Mouse (Mus musculus): ENCODE data around the gene Tcf7l2. TPM values are rescaled to one million over a fixed set of nuclear protein-coding genes. Genes with fewer than 3 reads are reported as not detected.

Tcf7l2 gene
- total RNA-seq, 4 experiments from 2014 or later: 5.7 to 10.7 (median 7.7) TPM

- no peak for DNase-seq (ENCODE audit: low spot score in 2 of 2)
Measured at GRCm38 (mm10) chr19:55938254-55939046, 196.8 kb downstream of the Tcf7l2 start.

DNA sequence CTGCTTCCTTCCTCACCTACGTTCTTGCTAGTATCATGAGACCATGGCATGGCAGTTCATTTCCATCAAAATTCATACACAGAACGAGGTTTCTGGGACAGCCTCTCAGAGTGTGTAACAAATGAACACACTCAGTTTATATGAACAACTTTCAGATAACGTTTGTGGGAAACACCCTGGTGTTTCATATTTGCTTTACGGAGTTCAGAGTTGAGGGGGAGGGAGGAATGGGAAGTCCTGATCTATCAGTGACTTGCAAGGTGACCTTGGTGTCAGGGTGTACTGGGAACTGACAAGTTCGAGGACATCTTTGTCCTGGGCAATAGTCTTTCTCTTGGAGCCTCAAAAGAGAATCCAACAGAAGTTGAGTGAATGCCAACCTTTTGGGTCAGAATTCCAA, 197.5 kb downstream of the Tcf7l2 start:
- DNase-seq (ENCODE audit: low spot score in 2 of 2): no peak

GRCm38 (mm10) chr19:55939719-55940118, 198.1 kb downstream of the Tcf7l2 start:
- no peak for DNase-seq (ENCODE audit: low spot score in 2 of 2)

DNA sequence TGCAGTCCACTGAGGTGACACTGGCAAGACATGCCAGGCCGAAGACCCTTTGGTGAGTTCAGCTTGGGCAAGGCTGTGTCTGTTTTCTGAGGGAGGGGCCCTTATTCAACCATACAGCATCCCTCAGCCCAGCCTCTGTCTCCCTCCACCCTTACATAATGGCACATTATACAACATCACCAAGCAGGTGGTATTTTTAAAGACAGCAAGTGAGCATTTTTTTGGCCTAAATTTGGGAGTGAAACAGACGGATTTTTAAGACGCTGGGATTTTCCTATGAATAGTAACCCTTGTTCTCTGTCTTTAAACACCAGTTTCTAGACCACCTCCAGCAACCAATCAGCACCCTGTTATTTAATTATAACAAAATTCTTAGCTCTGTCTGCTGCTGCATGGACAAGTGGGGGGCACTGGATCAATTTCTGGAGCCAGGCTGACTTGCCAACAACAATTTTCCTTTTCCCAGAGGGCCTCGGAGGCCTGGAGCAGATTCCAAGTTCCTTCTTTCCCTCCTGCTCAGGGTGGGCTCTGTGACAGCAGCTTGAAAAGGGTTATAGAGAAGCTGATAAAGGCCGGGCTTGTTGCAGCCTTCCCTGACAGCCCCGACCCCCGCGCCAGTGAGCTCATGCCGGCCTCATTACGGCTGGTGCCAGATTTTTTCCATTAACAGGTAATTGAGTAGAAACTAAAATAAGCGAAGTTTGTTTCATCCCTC, 199.1 kb downstream of the Tcf7l2 start:
- DNase-seq (ENCODE audit: low spot score in 2 of 2): no peak

DNA sequence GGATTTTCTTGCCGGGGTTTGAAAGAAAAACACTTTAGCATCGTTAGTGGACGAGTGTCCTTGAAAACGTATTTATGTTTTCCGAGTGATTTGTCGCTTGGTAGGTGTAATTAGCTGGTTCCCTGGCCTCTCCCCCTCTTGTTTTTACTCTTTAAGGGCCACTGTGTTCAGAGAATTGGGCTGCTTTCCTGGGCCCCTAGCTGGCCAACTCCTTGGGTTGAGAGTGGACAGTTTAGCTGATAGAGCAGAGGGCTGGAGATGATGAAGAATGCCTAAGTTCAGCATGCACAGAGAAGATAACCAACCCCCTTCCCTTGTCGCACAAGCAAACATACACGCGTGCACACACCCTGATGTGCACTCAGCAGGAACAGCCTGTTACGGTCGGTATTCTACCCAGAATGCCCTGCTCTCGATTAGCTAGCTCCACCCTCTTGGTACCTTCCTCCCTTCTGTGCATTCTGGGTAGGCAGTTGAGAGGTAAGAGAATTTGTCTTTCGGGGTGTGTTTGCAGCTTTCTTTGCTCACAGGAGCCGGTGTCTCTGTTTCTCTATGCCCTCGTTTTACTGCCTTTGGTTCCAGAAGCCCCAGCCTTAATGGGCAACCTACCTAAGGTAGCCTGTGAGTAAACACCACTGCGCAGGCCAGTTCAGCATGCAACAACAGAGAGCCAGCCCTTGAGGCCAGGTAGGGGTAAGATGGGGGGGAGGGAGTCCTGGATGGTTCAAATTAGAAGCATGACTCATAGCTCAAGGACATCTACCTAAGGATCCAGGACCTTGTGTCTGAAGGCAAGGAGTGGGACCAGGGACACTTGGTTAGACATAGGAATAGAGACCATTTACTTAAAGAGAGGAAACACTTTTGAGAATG, 199.9 kb downstream of the Tcf7l2 start:
- DNase-seq (ENCODE audit: low spot score in 2 of 2): no peak

GRCm38 (mm10) chr19:55951397-55951796, 209.8 kb downstream of the Tcf7l2 start:
- peak; percentile 22 to 64 for DNase-seq (ENCODE audit: low spot score in 2 of 2)

- peak in 1 of 2 experiments; percentile 23 for DNase-seq (ENCODE audit: low spot score in 2 of 2)
Measured at GRCm38 (mm10) chr19:55953207-55953606, 211.6 kb downstream of the Tcf7l2 start.

GRCm38 (mm10) chr19:55955126-55955525, 213.5 kb downstream of the Tcf7l2 start:
- no peak for DNase-seq (ENCODE audit: low spot score in 2 of 2)

DNA sequence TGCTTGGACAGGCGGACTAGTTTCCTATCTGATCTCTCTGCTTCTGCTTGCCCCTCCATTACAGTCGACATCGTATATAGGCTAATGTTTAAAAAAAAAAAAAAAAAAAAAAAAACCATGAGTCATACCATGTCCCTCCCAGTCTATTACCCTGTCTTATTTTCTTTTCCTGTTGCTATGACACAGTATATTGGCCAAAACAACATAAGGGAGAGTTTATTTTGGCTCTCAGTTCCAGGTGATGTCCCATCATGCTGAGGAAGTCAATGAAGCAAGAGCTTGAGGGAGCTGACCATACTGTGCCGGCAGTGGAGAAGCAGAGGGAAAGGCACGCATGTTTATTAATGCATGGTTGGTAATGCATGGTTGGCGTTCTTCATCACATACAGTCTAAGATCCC, 215.1 kb downstream of the Tcf7l2 start:
- no peak for DNase-seq (ENCODE audit: low spot score in 2 of 2)

- no peak for DNase-seq (ENCODE audit: low spot score in 2 of 2)
Measured at GRCm38 (mm10) chr19:55964421-55964820, 222.8 kb downstream of the Tcf7l2 start.

- no peak for DNase-seq (ENCODE audit: low spot score in 2 of 2)
Measured at GRCm38 (mm10) chr19:55966066-55966465, 224.4 kb downstream of the Tcf7l2 start.

DNA sequence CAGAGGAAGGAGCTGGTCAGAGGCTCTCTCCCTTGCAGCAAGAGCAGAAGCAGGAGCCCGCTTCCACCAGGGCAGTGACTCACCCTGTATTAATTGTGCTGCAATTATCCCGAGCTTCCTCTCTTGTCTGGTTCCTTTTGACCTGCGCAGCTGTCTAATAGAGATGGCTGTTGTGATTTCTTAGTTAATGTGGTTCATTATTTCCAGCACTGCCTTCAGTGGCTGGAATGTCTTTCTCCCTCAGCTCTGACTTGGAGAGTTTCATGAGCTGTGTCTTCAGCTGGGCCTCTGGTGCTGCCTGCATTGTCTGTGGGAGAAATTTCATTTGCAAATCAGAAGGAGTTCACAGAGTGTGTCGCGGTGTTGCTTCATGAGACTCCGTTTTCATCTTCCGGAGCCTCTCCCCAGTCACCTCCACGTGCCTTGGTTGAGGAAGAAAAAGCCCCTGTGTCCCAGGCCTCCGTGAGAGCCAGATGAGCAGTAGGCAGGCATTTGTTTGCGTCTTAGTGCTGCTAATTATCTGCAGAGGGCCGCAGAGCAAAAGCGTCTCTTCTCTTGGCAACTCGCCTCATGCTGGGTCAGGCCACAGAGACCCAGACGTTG, 228.4 kb downstream of the Tcf7l2 start:
- no peak for DNase-seq (ENCODE audit: low spot score in 2 of 2)

DNA sequence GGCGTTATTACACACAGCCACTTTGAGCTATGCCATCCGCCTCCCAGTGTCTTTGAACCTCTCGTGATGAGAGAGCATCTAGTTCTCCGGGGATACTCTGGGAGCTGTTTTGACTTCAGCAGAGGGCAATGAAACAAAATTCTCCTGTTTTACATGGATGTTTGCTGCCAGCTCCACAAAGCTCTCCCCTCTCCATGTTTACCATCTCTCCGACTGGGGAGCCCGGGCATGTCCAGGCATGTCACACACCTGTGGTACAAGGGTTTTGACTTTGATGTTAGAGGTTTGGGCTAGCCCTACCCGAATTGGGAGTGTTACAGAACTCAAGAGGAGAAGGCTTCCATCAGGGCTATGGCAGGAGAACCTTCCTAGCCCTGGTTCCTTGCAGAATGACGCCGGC, 234.5 kb downstream of the Tcf7l2 start:
- DNase-seq (ENCODE audit: low spot score in 2 of 2): no peak

Data from gastrocnemius, adult 8-10 months (tissue).